Mouse (Mus musculus) limb, embryonic 13.5 days (tissue): ENCODE data around the gene Csmd2. TPM values are rescaled to one million over a fixed set of nuclear protein-coding genes. Genes with fewer than 3 reads are reported as not detected.
"Not testable (repeated sequence)": the region's sequence is repeated elsewhere in the genome, so short reads cannot be mapped to it uniquely, and the experiment has no call there.

Experiments
- ATAC-seq: fragments of 200-750 bp; cut with Nextera tagmentation; 2 replicates; pipeline ENCODE4 v1.8.0; 2017; ENCODE audit warnings: low read depth, moderate number of reproducible peaks, moderate TSS enrichment; ENCODE audit not compliant: low FRiP score
- H3K27ac ChIP-seq: fragments of 300-500 bp; sonication (generic); 2 replicates; pipeline ENCODE4 v1.5.1; 2015; ENCODE audit warnings: inconsistent platforms, mild to moderate bottlenecking, moderate library complexity
- H3K27me3 ChIP-seq: fragments of 300-500 bp; sonication (generic); 2 replicates; pipeline ENCODE4 v1.6.1; 2015; ENCODE audit warnings: mild to moderate bottlenecking, inconsistent platforms
- H3K36me3 ChIP-seq: fragments of 300-500 bp; sonication (generic); 2 replicates; pipeline ENCODE4 v1.6.1; 2015; ENCODE audit warnings: inconsistent platforms, mild to moderate bottlenecking, moderate library complexity
- H3K4me1 ChIP-seq: fragments of 300-500 bp; sonication (generic); 2 replicates; pipeline ENCODE4 v1.6.1; 2015; ENCODE audit warnings: inconsistent platforms
- H3K4me2 ChIP-seq: fragments of 300-500 bp; sonication (generic); replicated peaks from 2 replicates; pipeline ENCODE4 v1.6.1; 2015; ENCODE audit warnings: inconsistent platforms, mild to moderate bottlenecking, moderate library complexity
- H3K4me3 ChIP-seq: fragments of 300-500 bp; sonication (generic); 2 replicates; pipeline ENCODE4 v1.5.1; 2015; ENCODE audit warnings: moderate library complexity, mild to moderate bottlenecking, inconsistent platforms
- H3K9ac ChIP-seq: fragments of 300-500 bp; sonication (generic); 2 replicates; pipeline ENCODE4 v1.6.1; 2015; ENCODE audit warnings: mild to moderate bottlenecking, inconsistent platforms
- H3K9me3 ChIP-seq: fragments of 300-500 bp; sonication (generic); 2 replicates; pipeline ENCODE4 v1.6.1; 2016; ENCODE audit warnings: inconsistent platforms
- WGBS: fragments of 180-500 bp; shearing (Covaris S2); methylation state at CpG from one replicate; pipeline ENCODE4 v1.1.7; 2015; 5-methylcytosine and 5-hydroxymethylcytosine counted together
- polyA plus RNA-seq: library from polyadenylated mRNA; unstranded; fragments of >200 nt; fragmentation: Nextera tagmentation; extraction: Ambion mirVana; gene quantifications from 2 replicates; pipeline ENCODE4 v1.2.1, GENCODE M21; 2015

Gene Csmd2
- polyA plus RNA-seq, 1 experiment from 2014 or later = 0.14 TPM

DNA sequence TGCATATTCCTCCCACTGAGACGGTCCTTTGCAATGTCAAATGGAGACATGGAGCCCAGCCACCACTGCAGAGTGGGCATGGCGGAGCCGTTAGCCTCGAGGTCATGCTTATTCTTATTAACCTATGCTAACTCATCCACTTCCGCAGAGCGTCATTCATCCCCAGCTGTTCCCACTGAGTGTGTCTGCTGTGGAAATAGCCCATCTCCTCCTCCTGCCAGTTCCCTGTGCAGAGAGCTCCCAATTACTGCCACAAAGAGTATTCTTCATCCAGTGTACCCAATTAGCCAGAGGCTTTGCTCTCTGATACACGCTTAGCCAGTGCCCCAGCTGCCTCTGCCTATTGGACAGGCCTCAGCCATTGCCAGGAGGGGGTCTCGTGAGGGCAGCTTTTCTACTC is 504.4 kb downstream of the Csmd2 start:
- Histone ChIP-seq H3K9ac (no peak overlapping the region), H3K27ac (no peak overlapping the region), H3K27me3 (no peaks in the 10 kb centered on the region), H3K4me1 (no peaks in the 10 kb centered on the region), H3K36me3 (no peaks in the 10 kb centered on the region), H3K9me3 (no peaks in the 10 kb centered on the region), H3K4me3 (no peak overlapping the region), H3K4me2 (no peak overlapping the region)
- no peak for ATAC-seq
- 66% methylated on average over 8 of the region's 8 CpGs for WGBS

GRCm38 (mm10) chr4:128499980-128500379 is 512.3 kb downstream of the Csmd2 start:
- H3K27me3 ChIP-seq = no peaks in the 10 kb centered on the region
- no peak overlapping the region for H3K4me2 ChIP-seq
- no peak overlapping the region for H3K27ac ChIP-seq
- WGBS = 80% methylated on average over 2 of the region's 2 CpGs
- H3K4me1 ChIP-seq = no peaks in the 10 kb centered on the region
- H3K9ac ChIP-seq = no peak overlapping the region
- no peaks in the 10 kb centered on the region for H3K9me3 ChIP-seq
- no peak for ATAC-seq
- H3K4me3 ChIP-seq = no peak overlapping the region
- H3K36me3 ChIP-seq = no peaks in the 10 kb centered on the region

- Histone ChIP-seq H3K9ac (no peak overlapping the region), H3K36me3 (no peaks in the 10 kb centered on the region), H3K9me3 (no peaks in the 10 kb centered on the region), H3K27me3 (peaks cover 11% of the 10 kb centered on the region; the same call in 1 of the 2 replicates), H3K4me2 (no peak overlapping the region), H3K4me1 (peaks cover 6% of the 10 kb centered on the region; the same call in 1 of the 2 replicates), H3K4me3 (no peak overlapping the region), H3K27ac (no peak overlapping the region)
- 35% methylated on average over 10 of the region's 10 CpGs for WGBS
- ATAC-seq = no peak
Observed at GRCm38 (mm10) chr4:128506878-128507277, 519.2 kb downstream of the Csmd2 start.

- Histone ChIP-seq H3K27me3 (peaks cover 11% of the 10 kb centered on the region; the same call in 1 of the 2 replicates), H3K36me3 (no peaks in the 10 kb centered on the region), H3K27ac (no peak overlapping the region), H3K9ac (no peak overlapping the region), H3K4me2 (no peak overlapping the region), H3K9me3 (no peaks in the 10 kb centered on the region), H3K4me1 (peaks cover 21% of the 10 kb centered on the region), H3K4me3 (no peak overlapping the region)
- ATAC-seq = no peak
- WGBS = 79% methylated on average over 5 of the region's 5 CpGs
Observed at GRCm38 (mm10) chr4:128509885-128510284, 522.2 kb downstream of the Csmd2 start.

DNA sequence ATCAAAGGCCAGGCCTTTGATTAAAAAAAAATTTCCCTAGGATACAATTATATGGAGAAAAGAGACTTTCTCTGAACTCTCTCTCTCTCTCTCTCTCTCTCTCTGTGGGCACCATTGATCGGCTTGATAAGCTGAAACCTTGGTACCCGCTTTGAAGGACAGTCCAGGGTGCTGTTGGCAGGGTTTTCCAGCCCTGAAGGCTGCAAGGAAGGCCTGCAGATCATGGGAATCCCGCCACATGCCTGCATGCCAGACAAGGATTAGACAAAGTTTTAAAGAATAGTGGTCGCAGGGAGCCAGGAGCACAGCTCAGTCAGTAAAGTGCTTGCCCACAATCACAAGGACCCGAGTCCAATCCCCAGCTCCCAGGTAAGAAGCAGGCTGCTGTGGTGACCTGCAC is 526.8 kb downstream of the Csmd2 start:
- Histone ChIP-seq H3K27ac (no peak overlapping the region), H3K36me3 (no peaks in the 10 kb centered on the region), H3K4me3 (no peak overlapping the region), H3K9me3 (no peaks in the 10 kb centered on the region), H3K4me2 (no peak overlapping the region), H3K9ac (no peak overlapping the region), H3K27me3 (0 out of 2 replicates have a peak, but pooled peaks cover 3% of the 10 kb centered on the region), H3K4me1 (peaks cover 15% of the 10 kb centered on the region)
- ATAC-seq = no peak
- WGBS = 78% methylated on average over 5 of the region's 5 CpGs

GRCm38 (mm10) chr4:128521276-128521675 is 533.6 kb downstream of the Csmd2 start:
- H3K27me3 ChIP-seq = no peaks in the 10 kb centered on the region
- H3K9ac ChIP-seq = no peak overlapping the region
- no peaks in the 10 kb centered on the region for H3K4me1 ChIP-seq
- WGBS = 83% methylated on average over 6 of the region's 6 CpGs
- no peak overlapping the region for H3K27ac ChIP-seq
- ATAC-seq = no peak
- H3K9me3 ChIP-seq = no peaks in the 10 kb centered on the region
- H3K36me3 ChIP-seq = no peaks in the 10 kb centered on the region
- H3K4me3 ChIP-seq = no peak overlapping the region
- no peak overlapping the region for H3K4me2 ChIP-seq

DNA sequence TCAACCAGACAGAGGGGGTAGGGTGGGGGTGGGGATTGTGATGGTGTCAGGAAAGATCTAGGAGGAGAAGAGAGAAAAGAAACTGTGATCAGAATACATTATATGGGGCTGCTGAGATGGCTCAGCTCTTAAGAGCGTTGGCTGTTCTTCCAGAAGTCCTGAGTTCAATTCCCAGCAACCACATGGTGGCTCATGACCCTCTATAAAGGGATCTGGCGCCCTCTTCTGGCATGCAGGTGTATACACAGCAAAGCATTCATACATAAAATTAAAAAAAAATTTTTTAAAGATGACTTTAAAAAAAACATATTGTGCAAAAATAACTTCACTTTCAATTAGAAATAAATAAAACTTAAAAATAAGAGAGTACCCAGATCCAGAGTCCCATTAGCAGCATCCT is 555.7 kb downstream of the Csmd2 start:
- 30% methylated on average over 2 of the region's 2 CpGs for WGBS
- no peaks in the 10 kb centered on the region for H3K36me3 ChIP-seq
- ATAC-seq = no peak

GRCm38 (mm10) chr4:128543956-128544486 is 556.4 kb downstream of the Csmd2 start:
- ATAC-seq, H3K4me1 ChIP-seq, H3K36me3 ChIP-seq, H3K27me3 ChIP-seq, H3K9me3 ChIP-seq, H3K4me3 ChIP-seq, H3K9ac ChIP-seq, H3K27ac ChIP-seq, H3K4me2 ChIP-seq: not testable (repeated sequence)
- WGBS = 73% methylated on average over 2 of the region's 2 CpGs

More for the DNA sequence above, 555.7 kb downstream of the Csmd2 start:
- Histone ChIP-seq H3K4me2 (no peak overlapping the region), H3K4me3 (no peak overlapping the region), H3K9me3 (no peaks in the 10 kb centered on the region), H3K9ac (no peak overlapping the region), H3K27ac (no peak overlapping the region), H3K4me1 (no peaks in the 10 kb centered on the region), H3K27me3 (no peaks in the 10 kb centered on the region)

GRCm38 (mm10) chr4:128550756-128551155 is 563.1 kb downstream of the Csmd2 start:
- H3K27me3 ChIP-seq = no peaks in the 10 kb centered on the region
- no peak overlapping the region for H3K4me3 ChIP-seq
- no peaks in the 10 kb centered on the region for H3K36me3 ChIP-seq
- ATAC-seq = no peak
- H3K9ac ChIP-seq = no peak overlapping the region
- H3K27ac ChIP-seq = no peak overlapping the region
- no peaks in the 10 kb centered on the region for H3K4me1 ChIP-seq
- no peak overlapping the region for H3K4me2 ChIP-seq
- WGBS = 83% methylated on average over 6 of the region's 6 CpGs
- no peaks in the 10 kb centered on the region for H3K9me3 ChIP-seq

DNA sequence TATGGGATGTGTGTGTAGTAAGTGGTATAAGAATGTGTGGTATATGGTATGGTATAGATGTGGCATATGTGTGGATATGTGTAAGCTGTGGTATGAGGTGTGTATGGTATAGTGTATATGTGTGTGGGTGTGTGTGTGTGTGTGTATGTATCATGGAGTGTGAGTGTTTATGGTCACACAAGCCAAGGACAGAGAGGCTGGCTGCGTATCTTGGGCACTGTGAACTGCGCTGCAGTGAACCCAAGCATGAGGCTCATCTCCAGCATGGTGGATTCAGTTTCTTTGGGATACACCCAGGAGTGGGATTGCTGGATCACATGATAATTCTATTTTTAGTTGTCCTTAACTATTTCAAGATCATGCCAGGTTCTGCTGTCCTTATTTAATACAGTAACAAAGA is 566.5 kb downstream of the Csmd2 start:
- Histone ChIP-seq H3K9me3 (no peaks in the 10 kb centered on the region), H3K27me3 (no peaks in the 10 kb centered on the region), H3K4me3 (no peak overlapping the region), H3K4me1 (no peaks in the 10 kb centered on the region), H3K27ac (no peak overlapping the region), H3K36me3 (no peaks in the 10 kb centered on the region), H3K4me2 (no peak overlapping the region), H3K9ac (no peak overlapping the region)
- 96% methylated on average over 2 of the region's 2 CpGs for WGBS
- ATAC-seq = no peak

GRCm38 (mm10) chr4:128560327-128560726 is 572.7 kb downstream of the Csmd2 start:
- Histone ChIP-seq H3K4me2 (no peak overlapping the region), H3K9ac (no peak overlapping the region), H3K4me3 (no peak overlapping the region), H3K9me3 (no peaks in the 10 kb centered on the region), H3K4me1 (no peaks in the 10 kb centered on the region), H3K27me3 (no peaks in the 10 kb centered on the region), H3K36me3 (no peaks in the 10 kb centered on the region), H3K27ac (no peak overlapping the region)
- no peak for ATAC-seq
- 83% methylated on average over 3 of the region's 3 CpGs for WGBS

DNA sequence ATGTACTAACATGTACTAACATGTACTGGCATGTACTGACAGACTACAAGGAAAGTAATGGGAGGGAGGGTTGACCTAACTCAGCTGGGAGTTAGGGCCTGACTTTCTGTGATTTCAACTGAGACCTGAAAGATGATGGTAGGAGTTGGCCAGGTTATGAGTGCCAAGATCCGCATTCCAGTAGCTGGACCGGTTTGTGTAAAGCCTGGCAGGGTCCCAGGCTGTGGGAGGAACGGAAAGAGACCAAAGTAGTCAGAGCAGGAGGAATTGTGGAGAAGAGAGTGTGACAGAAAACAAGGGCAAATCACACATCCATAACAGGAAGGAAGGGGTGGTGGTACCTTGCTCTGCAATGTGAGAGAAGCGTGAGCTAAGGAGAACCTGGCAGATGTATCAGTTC is 588.2 kb downstream of the Csmd2 start:
- ATAC-seq = no peak
- H3K4me1 ChIP-seq = no peaks in the 10 kb centered on the region
- WGBS = 88% methylated on average over 4 of the region's 4 CpGs

DNA sequence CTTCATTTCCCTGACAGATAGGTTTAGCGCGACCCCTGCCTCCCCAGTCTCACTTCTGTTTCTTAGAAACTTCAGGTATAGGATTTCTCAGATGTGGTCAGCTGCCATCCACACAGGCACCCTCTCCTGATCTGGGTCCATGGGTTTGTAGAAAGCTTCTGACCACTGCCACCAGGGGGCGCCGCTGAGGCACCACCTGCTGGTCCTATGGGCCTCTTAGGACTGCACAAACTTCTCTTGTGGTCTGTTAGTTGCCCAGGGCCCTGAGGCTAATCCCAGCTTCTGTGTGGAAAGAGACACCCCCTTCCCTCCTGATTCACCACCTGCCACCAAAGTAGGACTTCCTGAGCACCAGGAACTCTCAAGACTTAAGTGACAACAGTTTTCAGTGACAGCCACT is 591.5 kb downstream of the Csmd2 start:
- Histone ChIP-seq H3K4me3 (no peak overlapping the region), H3K9ac (no peak overlapping the region), H3K27me3 (no peaks in the 10 kb centered on the region), H3K4me1 (no peaks in the 10 kb centered on the region), H3K4me2 (no peak overlapping the region), H3K9me3 (peaks cover 58% of the 10 kb centered on the region), H3K36me3 (peaks cover 71% of the 10 kb centered on the region), H3K27ac (no peak overlapping the region)
- ATAC-seq = no peak
- WGBS = 57% methylated on average over 4 of the region's 4 CpGs

More for the DNA sequence above, 588.2 kb downstream of the Csmd2 start:
- Histone ChIP-seq H3K4me3 (no peak overlapping the region), H3K4me2 (no peak overlapping the region), H3K27me3 (no peaks in the 10 kb centered on the region), H3K9me3 (peaks cover 24% of the 10 kb centered on the region), H3K36me3 (peaks cover 38% of the 10 kb centered on the region), H3K27ac (no peak overlapping the region), H3K9ac (no peak overlapping the region)
